Mouse (Mus musculus): ENCODE data around the gene Lekr1. TPM values are rescaled to one million over a fixed set of nuclear protein-coding genes. Genes with fewer than 3 reads are reported as not detected.

Gene Lekr1
- polyA plus RNA-seq, 1 experiment from 2014 or later = 7.2 TPM

GRCm38 (mm10) chr3:65819841-65820240 lies 153.8 kb downstream of the Lekr1 start:
- H3K4me3 ChIP-seq = no peak overlapping the region
- no peaks in the 10 kb centered on the region for H3K9me3 ChIP-seq (replicated peaks)
- H3K36me3 ChIP-seq = no peaks in the 10 kb centered on the region
- 38% methylated on average over 6 of the region's 6 CpGs for WGBS
- no peak for ATAC-seq (replicated peaks; ENCODE audit: insufficient number of reproducible peaks, insufficient read depth, low FRiP score, low read depth)
- H3K9ac ChIP-seq = no peak overlapping the region
- no peak overlapping the region for H3K4me2 ChIP-seq
- H3K27ac ChIP-seq = 0 out of 2 replicates have a peak overlapping the region, but pooled peaks have one; percentile 21
- H3K4me1 ChIP-seq (replicated peaks) = peaks cover 13% of the 10 kb centered on the region
- no peaks in the 10 kb centered on the region for H3K27me3 ChIP-seq

- no peak for ATAC-seq (replicated peaks; ENCODE audit: insufficient number of reproducible peaks, insufficient read depth, low FRiP score, low read depth)
- Histone ChIP-seq H3K9ac (no peak overlapping the region), H3K27ac (no peak overlapping the region), H3K27me3 (no peaks in the 10 kb centered on the region), H3K4me1 (replicated peaks) (peaks cover 30% of the 10 kb centered on the region), H3K4me3 (no peak overlapping the region), H3K4me2 (no peak overlapping the region), H3K36me3 (no peaks in the 10 kb centered on the region), H3K9me3 (replicated peaks) (no peaks in the 10 kb centered on the region)
- 58% methylated on average over 3 of the region's 3 CpGs for WGBS
Measured at GRCm38 (mm10) chr3:65824886-65825285, 158.9 kb downstream of the Lekr1 start.

- no peak for ATAC-seq (replicated peaks; ENCODE audit: insufficient number of reproducible peaks, insufficient read depth, low FRiP score, low read depth)
- Histone ChIP-seq H3K27ac (no peak overlapping the region), H3K27me3 (no peaks in the 10 kb centered on the region), H3K9me3 (replicated peaks) (no peaks in the 10 kb centered on the region), H3K4me2 (no peak overlapping the region), H3K4me1 (replicated peaks) (peaks cover 44% of the 10 kb centered on the region), H3K36me3 (no peaks in the 10 kb centered on the region), H3K4me3 (no peak overlapping the region), H3K9ac (no peak overlapping the region)
- 76% methylated on average over 6 of the region's 6 CpGs for WGBS
Measured at GRCm38 (mm10) chr3:65826716-65827115, 160.7 kb downstream of the Lekr1 start.

- Histone ChIP-seq H3K4me2 (no peak overlapping the region), H3K4me1 (replicated peaks) (peaks cover 49% of the 10 kb centered on the region), H3K36me3 (no peaks in the 10 kb centered on the region), H3K9me3 (replicated peaks) (no peaks in the 10 kb centered on the region), H3K4me3 (no peak overlapping the region), H3K27ac (no peak overlapping the region), H3K9ac (no peak overlapping the region), H3K27me3 (no peaks in the 10 kb centered on the region)
- 82% methylated on average over 5 of the region's 5 CpGs for WGBS
- no peak for ATAC-seq (replicated peaks; ENCODE audit: insufficient number of reproducible peaks, insufficient read depth, low FRiP score, low read depth)
Measured at GRCm38 (mm10) chr3:65827400-65827799, 161.4 kb downstream of the Lekr1 start.

- Histone ChIP-seq H3K36me3 (no peaks in the 10 kb centered on the region), H3K4me2 (no peak overlapping the region), H3K27me3 (no peaks in the 10 kb centered on the region), H3K4me3 (no peak overlapping the region), H3K9me3 (replicated peaks) (no peaks in the 10 kb centered on the region), H3K4me1 (replicated peaks) (peaks cover 52% of the 10 kb centered on the region), H3K27ac (peak overlapping the region; percentile 53), H3K9ac (no peak overlapping the region)
- no peak for ATAC-seq (replicated peaks; ENCODE audit: insufficient number of reproducible peaks, insufficient read depth, low FRiP score, low read depth)
- 27% methylated on average over 3 of the region's 3 CpGs for WGBS
Measured at GRCm38 (mm10) chr3:65828020-65828419, 162.0 kb downstream of the Lekr1 start.

GRCm38 (mm10) chr3:65829230-65829629 lies 163.2 kb downstream of the Lekr1 start:
- no peak overlapping the region for H3K9ac ChIP-seq
- ATAC-seq (replicated peaks; ENCODE audit: insufficient number of reproducible peaks, insufficient read depth, low FRiP score, low read depth) = peak; percentile 91
- peaks cover 55% of the 10 kb centered on the region for H3K4me1 ChIP-seq (replicated peaks)
- H3K4me2 ChIP-seq = peak overlapping the region; percentile 40
- H3K27me3 ChIP-seq = no peaks in the 10 kb centered on the region
- 7% methylated on average over 7 of the region's 7 CpGs for WGBS
- no peak overlapping the region for H3K4me3 ChIP-seq
- H3K36me3 ChIP-seq = no peaks in the 10 kb centered on the region
- no peaks in the 10 kb centered on the region for H3K9me3 ChIP-seq (replicated peaks)
- H3K27ac ChIP-seq = peak overlapping the region; percentile 77

GRCm38 (mm10) chr3:65829943-65830483 lies 164.0 kb downstream of the Lekr1 start:
- Histone ChIP-seq H3K4me1 (replicated peaks) (peaks cover 52% of the 10 kb centered on the region), H3K27ac (no peak overlapping the region), H3K4me3 (no peak overlapping the region), H3K9me3 (replicated peaks) (no peaks in the 10 kb centered on the region), H3K9ac (no peak overlapping the region), H3K4me2 (no peak overlapping the region), H3K27me3 (no peaks in the 10 kb centered on the region), H3K36me3 (no peaks in the 10 kb centered on the region)
- 44% methylated on average over 7 of the region's 7 CpGs for WGBS
- no peak for ATAC-seq (replicated peaks; ENCODE audit: insufficient number of reproducible peaks, insufficient read depth, low FRiP score, low read depth)

- Histone ChIP-seq H3K27ac (peak overlapping the region; percentile 39; the same call in 1 of the 2 replicates), H3K27me3 (no peaks in the 10 kb centered on the region)
Measured at GRCm38 (mm10) chr3:65830801-65831200, 164.8 kb downstream of the Lekr1 start.

GRCm38 (mm10) chr3:65832398-65832797 lies 166.4 kb downstream of the Lekr1 start:
- H3K27ac ChIP-seq = peak overlapping the region; percentile 31; the same call in 1 of the 2 replicates
- peaks cover 50% of the 10 kb centered on the region for H3K4me1 ChIP-seq (replicated peaks)
- WGBS = 34% methylated on average over 7 of the region's 7 CpGs
- no peak overlapping the region for H3K4me2 ChIP-seq
- no peaks in the 10 kb centered on the region for H3K9me3 ChIP-seq (replicated peaks)
- no peaks in the 10 kb centered on the region for H3K36me3 ChIP-seq
- H3K4me3 ChIP-seq = no peak overlapping the region
- H3K27me3 ChIP-seq = no peaks in the 10 kb centered on the region
- H3K9ac ChIP-seq = no peak overlapping the region
- ATAC-seq (replicated peaks; ENCODE audit: insufficient number of reproducible peaks, insufficient read depth, low FRiP score, low read depth) = no peak

More at GRCm38 (mm10) chr3:65830801-65831200, 164.8 kb downstream of the Lekr1 start:
- Histone ChIP-seq H3K36me3 (no peaks in the 10 kb centered on the region), H3K4me3 (peak overlapping the region; percentile 21; the same call in 1 of the 2 replicates), H3K4me2 (peak overlapping the region; percentile 46), H3K9me3 (replicated peaks) (no peaks in the 10 kb centered on the region), H3K9ac (0 out of 2 replicates have a peak overlapping the region, but pooled peaks have one; percentile 2), H3K4me1 (replicated peaks) (peaks cover 52% of the 10 kb centered on the region)
- ATAC-seq (replicated peaks; ENCODE audit: insufficient number of reproducible peaks, insufficient read depth, low FRiP score, low read depth) = 0 out of 2 replicates have a peak, but pooled peaks have one; percentile 12
- WGBS = 10% methylated on average over 16 of the region's 16 CpGs

GRCm38 (mm10) chr3:65836435-65836834 lies 170.4 kb downstream of the Lekr1 start:
- H3K4me1 ChIP-seq (replicated peaks) = peaks cover 15% of the 10 kb centered on the region
- no peaks in the 10 kb centered on the region for H3K36me3 ChIP-seq
- H3K4me2 ChIP-seq = no peak overlapping the region
- ATAC-seq (replicated peaks; ENCODE audit: insufficient number of reproducible peaks, insufficient read depth, low FRiP score, low read depth) = no peak
- no peak overlapping the region for H3K9ac ChIP-seq
- no peak overlapping the region for H3K4me3 ChIP-seq
- 78% methylated on average over 5 of the region's 5 CpGs for WGBS
- no peak overlapping the region for H3K27ac ChIP-seq
- no peaks in the 10 kb centered on the region for H3K27me3 ChIP-seq
- H3K9me3 ChIP-seq (replicated peaks) = no peaks in the 10 kb centered on the region

- Histone ChIP-seq H3K9ac (no peak overlapping the region), H3K27me3 (no peaks in the 10 kb centered on the region), H3K27ac (no peak overlapping the region), H3K4me2 (no peak overlapping the region), H3K9me3 (replicated peaks) (no peaks in the 10 kb centered on the region), H3K36me3 (no peaks in the 10 kb centered on the region), H3K4me1 (replicated peaks) (peaks cover 22% of the 10 kb centered on the region), H3K4me3 (no peak overlapping the region)
- no peak for ATAC-seq (replicated peaks; ENCODE audit: insufficient number of reproducible peaks, insufficient read depth, low FRiP score, low read depth)
Measured at GRCm38 (mm10) chr3:65839664-65840063, 173.6 kb downstream of the Lekr1 start.

- no peak for ATAC-seq (replicated peaks; ENCODE audit: insufficient number of reproducible peaks, insufficient read depth, low FRiP score, low read depth)
- H3K4me3 ChIP-seq = no peak overlapping the region
- H3K4me1 ChIP-seq (replicated peaks) = peaks cover 37% of the 10 kb centered on the region
- H3K4me2 ChIP-seq = no peak overlapping the region
- WGBS = 83% methylated on average over 8 of the region's 8 CpGs
- no peak overlapping the region for H3K9ac ChIP-seq
- no peaks in the 10 kb centered on the region for H3K36me3 ChIP-seq
- no peaks in the 10 kb centered on the region for H3K27me3 ChIP-seq
- H3K27ac ChIP-seq = no peak overlapping the region
- no peaks in the 10 kb centered on the region for H3K9me3 ChIP-seq (replicated peaks)
Measured at GRCm38 (mm10) chr3:65841175-65841574, 175.1 kb downstream of the Lekr1 start.

Measured in heart, embryonic 15.5 days (tissue).